Mouse (Mus musculus) thymus, postnatal 4 days (tissue): Measurements from ENCODE around the gene Mustn1.

Experiments used
- DNase-seq: peaks from one replicate; pipeline ENCODE4 v3.0.0; 2021

Mustn1 gene

DNA sequence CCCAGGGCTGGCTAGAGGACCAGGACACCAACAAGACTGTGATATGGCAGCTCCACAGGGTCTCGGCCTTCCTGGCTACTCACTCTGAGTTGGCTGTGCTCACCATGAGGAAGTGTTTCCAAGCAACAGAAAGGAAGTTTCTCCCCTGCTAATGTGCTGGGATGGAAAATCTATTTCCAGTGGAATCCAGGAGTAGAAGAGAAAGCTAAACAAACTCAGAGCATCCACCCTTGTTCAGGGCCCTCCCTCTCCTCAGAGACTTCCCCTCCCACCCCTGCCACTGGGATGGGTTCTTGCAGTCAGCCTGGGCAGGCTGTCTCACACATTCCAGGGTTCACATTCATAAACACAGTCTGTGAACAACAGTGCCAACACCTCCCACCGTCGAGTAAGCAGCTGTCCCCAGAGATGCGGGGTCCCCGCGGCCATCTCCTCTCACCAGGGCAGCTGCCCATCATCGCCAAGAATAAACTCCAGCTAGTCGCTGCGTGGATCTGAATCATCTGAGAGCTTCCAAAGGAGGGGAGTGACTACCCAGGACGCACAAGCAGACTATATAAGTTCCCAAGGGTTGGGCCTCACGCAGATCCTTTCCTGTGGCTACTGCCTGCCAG lies at the start of gene Mustn1:
Gene Mustn1, plus strand, starts transcription at position 243 of the 614 bp plus-strand sequence.
- DNase-seq = no peak

- DNase-seq = no peak
Measured at GRCm38 (mm10) chr14:30837416-30837996, 41.5 kb upstream of the Mustn1 start.

- no peak for DNase-seq
Measured at GRCm38 (mm10) chr14:30843701-30844100, 35.3 kb upstream of the Mustn1 start.

GRCm38 (mm10) chr14:30850504-30850903 lies 28.5 kb upstream of the Mustn1 start:
- DNase-seq = no peak

GRCm38 (mm10) chr14:30852325-30852724 lies 26.7 kb upstream of the Mustn1 start:
- no peak for DNase-seq

GRCm38 (mm10) chr14:30855316-30855715 lies 23.7 kb upstream of the Mustn1 start:
- DNase-seq = no peak

DNA sequence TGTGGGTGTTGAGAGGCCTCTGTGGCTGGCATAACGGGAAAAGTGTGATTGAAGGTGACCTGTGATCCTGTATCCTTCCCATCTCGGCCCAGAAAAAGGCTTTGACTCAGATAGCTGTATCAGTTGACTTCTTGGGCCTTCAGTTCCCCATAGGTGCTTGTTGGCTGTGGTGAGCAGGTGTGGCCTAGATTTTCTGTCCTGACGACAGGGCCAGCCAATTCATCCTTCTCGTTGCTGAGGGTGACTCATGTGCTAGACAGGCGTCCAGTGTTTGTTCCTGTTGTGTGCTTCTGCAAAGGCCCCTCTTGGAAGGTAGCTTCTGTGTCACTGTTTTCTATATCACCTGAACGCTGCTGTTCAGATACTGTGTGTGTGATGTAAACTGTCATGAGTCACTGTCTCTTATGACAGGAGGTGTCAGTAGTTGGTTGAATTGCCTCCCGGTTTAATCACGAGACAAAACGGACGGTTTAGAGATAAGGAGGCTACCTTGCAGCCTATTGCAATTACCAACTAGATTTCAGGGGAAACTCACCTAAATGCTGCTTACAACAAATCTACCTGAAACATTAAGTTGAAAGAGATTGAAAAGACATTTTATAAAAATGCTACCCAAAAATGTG lies 22.0 kb upstream of the Mustn1 start:
- no peak for DNase-seq

- peak; percentile 40 for DNase-seq
Measured at GRCm38 (mm10) chr14:30857990-30858389, 21.0 kb upstream of the Mustn1 start.

- DNase-seq = no peak
Measured at GRCm38 (mm10) chr14:30861421-30862125, 17.4 kb upstream of the Mustn1 start.

GRCm38 (mm10) chr14:30862368-30862767 lies 16.6 kb upstream of the Mustn1 start:
- DNase-seq = no peak

- DNase-seq = no peak
Measured at GRCm38 (mm10) chr14:30865311-30865710, 13.7 kb upstream of the Mustn1 start.

- DNase-seq = peak; percentile 83
Measured at GRCm38 (mm10) chr14:30867042-30867441, 12.0 kb upstream of the Mustn1 start.

GRCm38 (mm10) chr14:30868826-30869225 lies 10.2 kb upstream of the Mustn1 start:
- DNase-seq = no peak

GRCm38 (mm10) chr14:30869391-30869801 lies 9.6 kb upstream of the Mustn1 start:
- no peak for DNase-seq

GRCm38 (mm10) chr14:30870206-30871147 lies 8.5 kb upstream of the Mustn1 start:
- DNase-seq = no peak

DNA sequence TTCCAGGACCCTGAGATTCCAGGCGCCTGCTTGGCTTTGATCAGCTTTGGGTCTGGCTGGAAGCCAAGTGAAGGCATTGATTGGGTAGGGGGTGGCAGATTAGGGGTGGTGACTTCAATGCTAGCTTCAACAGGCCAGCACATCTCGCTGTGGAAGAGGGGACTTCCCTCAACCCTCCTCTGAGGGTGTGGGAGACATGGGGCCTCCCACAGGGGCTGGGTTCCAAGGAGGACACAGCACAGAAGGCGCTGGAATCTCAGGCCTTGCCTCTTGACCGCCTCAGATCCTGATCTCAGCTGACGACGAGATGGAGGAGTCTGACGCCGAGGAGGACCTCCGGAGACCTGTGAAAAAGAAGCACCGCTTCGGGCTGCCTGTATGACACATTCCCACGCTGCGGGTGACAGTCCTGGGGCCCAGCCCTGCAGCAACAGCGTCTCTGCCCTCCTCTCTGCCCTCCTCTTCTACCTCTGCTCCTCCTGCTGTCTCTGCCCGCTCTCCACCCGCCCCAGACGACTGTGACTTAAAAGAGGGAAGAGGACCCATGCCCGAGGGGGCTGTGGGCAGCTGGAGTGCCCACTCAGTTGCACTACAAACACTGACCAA lies 4.8 kb upstream of the Mustn1 start:
- DNase-seq = no peak

DNA sequence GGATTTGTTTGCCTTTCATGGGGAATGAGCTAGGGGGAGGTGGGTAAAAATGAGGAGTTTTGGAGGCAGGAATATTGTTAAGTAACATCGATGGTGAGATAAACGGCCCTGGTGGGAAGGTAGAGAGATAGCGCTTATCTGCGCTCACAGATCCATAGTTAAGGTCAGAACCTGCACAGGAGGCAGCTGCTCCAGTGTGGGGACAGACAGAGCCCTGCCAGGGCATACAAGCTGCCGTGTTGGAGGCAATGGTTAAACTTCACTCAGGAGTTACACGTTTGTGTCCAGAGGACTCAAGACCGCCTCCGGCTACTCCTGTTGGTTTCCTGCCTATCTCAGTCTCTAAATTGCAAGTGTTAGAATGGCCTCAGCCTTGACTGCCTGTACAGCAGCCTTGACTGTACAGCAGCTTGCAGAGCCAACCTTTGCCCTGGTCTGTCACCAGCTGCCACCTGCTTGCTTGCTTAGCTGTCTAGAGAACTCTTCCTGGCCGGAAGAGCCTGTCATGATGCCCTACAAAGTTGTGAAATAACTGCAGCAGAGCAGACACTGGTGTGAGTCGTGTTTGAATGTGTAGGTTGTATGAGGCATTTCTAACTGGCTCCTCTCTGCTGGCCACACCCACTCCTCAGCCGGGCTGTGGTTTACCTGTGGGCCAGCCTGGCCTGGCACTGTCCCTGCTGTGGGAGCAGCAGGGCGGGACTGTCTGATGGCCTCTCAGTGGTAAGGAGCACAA lies 3.7 kb upstream of the Mustn1 start:
- no peak for DNase-seq

DNA sequence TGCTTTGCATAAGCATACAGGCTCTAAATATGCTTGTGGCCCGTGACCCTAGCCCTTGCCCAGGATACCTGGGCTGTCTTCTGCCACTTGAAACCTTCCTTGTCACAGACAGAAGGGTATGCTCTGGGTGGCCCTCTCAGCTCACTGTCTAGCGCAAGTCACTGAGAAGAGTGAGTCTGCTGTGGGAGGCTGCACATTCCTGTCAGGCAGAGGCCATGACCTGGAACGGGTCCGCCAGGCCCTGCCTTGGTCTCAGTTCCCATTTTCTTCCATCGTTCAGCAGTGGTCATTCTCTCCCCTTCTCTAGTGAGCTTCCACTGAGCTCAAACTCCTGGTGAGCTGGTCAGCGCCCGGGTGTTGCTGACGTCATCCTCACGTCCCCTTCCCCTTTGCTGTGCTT lies 3.0 kb upstream of the Mustn1 start:
- DNase-seq = no peak

DNA sequence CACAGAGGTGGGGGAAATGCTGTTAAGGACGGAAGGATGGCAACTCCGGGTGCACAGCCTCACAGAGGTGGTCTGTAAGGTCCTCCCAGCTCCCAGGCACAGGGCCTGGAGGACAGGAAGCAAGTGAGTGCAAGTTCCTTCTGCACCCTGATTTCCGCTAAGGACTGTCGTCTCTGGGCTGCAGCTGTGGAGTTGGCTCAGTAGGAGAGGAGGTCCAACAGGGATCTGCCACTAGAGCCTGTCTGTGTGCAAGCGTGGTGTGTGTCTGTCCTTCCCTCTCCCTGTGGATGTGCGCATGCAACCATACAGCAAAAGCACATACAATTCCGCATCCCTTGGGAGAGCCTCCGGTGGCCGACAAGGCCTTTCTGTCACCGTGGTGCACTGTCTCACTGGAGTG lies 2.5 kb upstream of the Mustn1 start:
- DNase-seq = no peak

DNA sequence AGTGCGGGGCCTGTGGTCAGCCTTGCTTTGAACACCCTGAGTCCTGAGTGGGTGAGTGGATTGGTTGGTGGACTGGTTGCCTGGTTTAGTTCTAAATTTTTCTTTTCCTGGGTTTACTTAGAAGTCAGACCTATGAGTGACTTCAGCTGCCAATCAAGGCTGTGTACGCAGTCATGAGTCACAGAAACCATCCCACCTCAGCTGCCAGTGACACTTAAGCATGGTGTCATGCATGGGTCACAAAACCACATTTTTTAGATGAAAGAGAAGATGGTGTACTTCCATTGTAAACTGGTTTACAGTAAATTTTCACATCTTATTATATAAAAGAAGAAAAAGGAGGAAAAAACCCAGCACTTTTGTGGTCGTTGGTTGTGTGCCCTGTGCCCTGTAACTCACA lies 1.2 kb upstream of the Mustn1 start:
- no peak for DNase-seq

DNA sequence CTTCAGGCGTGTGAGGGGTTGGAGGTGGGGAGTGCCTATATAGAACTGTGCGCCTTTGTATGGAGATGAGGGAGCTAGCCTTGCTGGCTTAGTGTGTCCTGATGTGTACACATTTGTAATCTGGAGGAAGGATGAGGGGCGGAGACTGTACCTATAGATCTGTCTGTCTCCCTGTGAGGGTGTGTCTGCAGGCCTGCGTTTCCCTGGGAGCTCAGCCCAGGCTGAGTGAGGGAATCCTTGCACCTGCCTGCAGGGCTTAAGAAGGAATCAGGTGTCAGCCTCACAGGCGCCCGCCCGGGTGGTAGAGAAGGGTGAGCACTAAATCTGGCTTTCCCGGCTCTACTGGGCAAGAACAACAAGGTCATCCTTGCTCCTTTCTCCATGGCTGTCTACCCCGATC lies 794 bp downstream of the Mustn1 start:
- no peak for DNase-seq

DNA sequence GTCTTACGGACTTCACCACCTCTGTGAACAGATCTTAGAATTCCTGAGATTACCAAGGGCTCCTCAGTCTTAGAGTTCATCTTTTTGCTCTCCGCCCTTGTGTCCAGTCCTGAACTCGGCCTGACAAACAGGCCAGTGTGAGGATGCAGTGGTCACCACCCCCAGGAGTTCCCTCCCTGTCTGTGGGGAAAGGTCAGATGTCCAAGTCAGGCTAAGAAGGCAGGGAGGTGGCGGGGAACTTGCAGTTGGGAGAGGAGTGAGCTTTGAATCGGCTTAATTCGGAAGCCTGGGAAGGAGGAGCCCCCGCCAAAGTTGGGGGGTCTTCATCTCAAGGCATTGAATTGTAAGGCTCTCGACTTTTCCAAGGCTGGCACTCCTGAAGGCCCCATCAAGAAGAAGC lies 1.3 kb downstream of the Mustn1 start:
- DNase-seq = no peak
